Mouse (Mus musculus): ENCODE data around the gene Lipc.

GRCm38 (mm10) chr9:70893526-70893925 is 58.5 kb downstream of the Lipc start:
- TF ChIP-seq CTCF (IDR thresholded peaks at IDR 0.05; ENCODE audit: control insufficient read depth, insufficient read depth, low read length) (no peak), POLR2A (IDR thresholded peaks at IDR 0.05; ENCODE audit: borderline replicate concordance, control insufficient read depth, low read depth, low read length) (no peak)

All from bone marrow, adult 2 months (tissue).